Mouse (Mus musculus) midbrain, embryonic 16.5 days (tissue): Measurements from ENCODE around the gene Tmem108. TPM values are rescaled to one million over a fixed set of nuclear protein-coding genes. Genes with fewer than 3 reads are reported as not detected.
A peak's percentile ranks its signal among the peaks of the same experiment; 100 is the strongest.

Source experiments
- ATAC-seq: fragments of 200-750 bp; cut with Nextera tagmentation; 2 replicates; pipeline ENCODE4 v1.8.0; 2017; ENCODE audit warnings: moderate TSS enrichment
- H3K27ac ChIP-seq: fragments of 300-500 bp; sonication (generic); 2 replicates; pipeline ENCODE4 v1.5.1; 2014; ENCODE audit warnings: mild to moderate bottlenecking, low read length, mixed read lengths
- H3K27me3 ChIP-seq: fragments of 300-500 bp; sonication (generic); 2 replicates; pipeline ENCODE4 v1.6.1; 2014; ENCODE audit warnings: low read depth, low read length, mixed read lengths; ENCODE audit not compliant: control insufficient read depth, insufficient read depth
- H3K36me3 ChIP-seq: fragments of 300-500 bp; sonication (generic); 2 replicates; pipeline ENCODE4 v1.6.1; 2014; ENCODE audit warnings: mild to moderate bottlenecking, low read length, moderate library complexity, mixed read lengths; ENCODE audit not compliant: control insufficient read depth, insufficient read depth
- H3K4me1 ChIP-seq: fragments of 300-500 bp; sonication (generic); 2 replicates; pipeline ENCODE4 v1.6.1; 2014; ENCODE audit warnings: mild to moderate bottlenecking, low read length, mixed read lengths; ENCODE audit not compliant: control insufficient read depth, insufficient read depth
- H3K4me2 ChIP-seq: fragments of 300-500 bp; sonication (generic); 2 replicates; pipeline ENCODE4 v1.6.1; 2014; ENCODE audit warnings: mild to moderate bottlenecking, low read length, mixed read lengths
- H3K4me3 ChIP-seq: fragments of 300-500 bp; sonication (generic); 2 replicates; pipeline ENCODE4 v1.5.1; 2014; ENCODE audit warnings: low read depth, mild to moderate bottlenecking, low read length, moderate library complexity, mixed read lengths
- H3K9ac ChIP-seq: fragments of 300-500 bp; sonication (generic); 2 replicates; pipeline ENCODE4 v1.6.1; 2014; ENCODE audit warnings: low read depth, low read length, mixed read lengths
- H3K9me3 ChIP-seq: fragments of 300-500 bp; sonication (generic); replicated peaks from 2 replicates; pipeline ENCODE4 v1.6.1; 2014; ENCODE audit warnings: mild to moderate bottlenecking, low read length, mixed read lengths; ENCODE audit not compliant: control insufficient read depth, poor library complexity, severe bottlenecking
- WGBS: fragments of 180-500 bp; shearing (Covaris S2); extraction: QIAGEN DNeasy Blood & Tissue Kit; methylation state at CpG from one replicate; pipeline ENCODE4 v1.1.7; 2014; 5-methylcytosine and 5-hydroxymethylcytosine counted together
- polyA plus RNA-seq: library from polyadenylated mRNA; unstranded; fragments of >200 nt; fragmentation: Nextera tagmentation; extraction: Ambion mirVana; gene quantifications from 2 replicates; pipeline ENCODE4 v1.2.1, GENCODE M21; 2015

The Tmem108 gene
- polyA plus RNA-seq, 1 experiment from 2014 or later: 28.9 TPM

GRCm38 (mm10) chr9:103459839-103460238 is 301.8 kb downstream of the Tmem108 start:
- ATAC-seq: no peak

GRCm38 (mm10) chr9:103459307-103459706 is 302.3 kb downstream of the Tmem108 start:
- WGBS: 75% methylated on average over 1 of the region's 1 CpGs
- ATAC-seq: no peak
- Histone ChIP-seq H3K27ac (no peak overlapping the region), H3K9me3 (no peaks in the 10 kb centered on the region), H3K9ac (no peak overlapping the region), H3K36me3 (no peaks in the 10 kb centered on the region), H3K4me2 (no peak overlapping the region), H3K4me1 (no peaks in the 10 kb centered on the region), H3K27me3 (no peaks in the 10 kb centered on the region), H3K4me3 (no peak overlapping the region)

More at GRCm38 (mm10) chr9:103459839-103460238, 301.8 kb downstream of the Tmem108 start:
- no peaks in the 10 kb centered on the region for H3K27me3 ChIP-seq
- H3K4me3 ChIP-seq: no peak overlapping the region
- 61% methylated on average over 2 of the region's 2 CpGs for WGBS
- no peaks in the 10 kb centered on the region for H3K36me3 ChIP-seq
- H3K9ac ChIP-seq: no peak overlapping the region
- H3K4me1 ChIP-seq: no peaks in the 10 kb centered on the region
- H3K4me2 ChIP-seq: no peak overlapping the region
- H3K9me3 ChIP-seq: no peaks in the 10 kb centered on the region
- no peak overlapping the region for H3K27ac ChIP-seq

DNA sequence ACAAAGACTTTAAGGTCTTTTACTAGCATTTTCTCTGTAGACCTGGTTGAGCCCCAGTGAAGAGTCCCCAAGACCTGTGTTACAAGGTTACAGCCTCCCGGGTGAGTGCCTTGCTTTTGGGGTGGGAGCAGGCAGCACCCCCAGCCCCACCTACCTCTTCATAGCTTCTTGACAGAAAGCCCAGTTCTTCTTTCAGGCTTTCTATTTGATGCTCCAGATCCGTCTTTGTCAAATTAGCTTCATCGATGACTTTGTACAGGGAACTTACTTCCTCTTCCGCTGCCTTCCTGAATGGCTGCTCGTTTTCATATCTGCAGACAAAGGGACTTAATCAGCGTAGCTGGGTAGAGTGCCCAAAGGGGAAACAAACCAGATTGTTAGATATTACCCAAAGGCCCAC is 312.0 kb downstream of the Tmem108 start:
- Histone ChIP-seq H3K4me2 (no peak overlapping the region), H3K27ac (no peak overlapping the region), H3K9me3 (no peaks in the 10 kb centered on the region), H3K4me3 (no peak overlapping the region), H3K9ac (no peak overlapping the region), H3K36me3 (no peaks in the 10 kb centered on the region), H3K4me1 (no peaks in the 10 kb centered on the region), H3K27me3 (no peaks in the 10 kb centered on the region)
- WGBS: 69% methylated on average over 6 of the region's 6 CpGs
- ATAC-seq: no peak

DNA sequence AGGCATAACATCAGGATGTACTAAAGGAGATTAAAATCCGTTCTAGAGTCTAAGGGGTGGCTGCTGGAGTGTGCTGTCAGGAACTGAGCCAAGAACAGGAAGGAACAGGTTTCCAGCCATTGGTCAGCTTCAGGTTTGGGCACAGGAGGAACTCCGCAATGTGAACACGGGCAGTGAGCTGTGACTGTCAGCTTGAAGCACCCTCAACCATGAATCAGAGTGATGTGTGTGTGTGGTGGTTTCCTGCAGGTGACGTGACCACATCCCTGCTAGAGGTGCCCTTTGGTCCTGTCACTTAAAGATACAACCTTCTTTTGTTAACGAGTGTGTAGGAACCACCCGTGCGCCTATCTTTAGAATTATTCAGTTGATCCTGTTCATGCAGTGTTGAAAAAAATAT is 312.5 kb downstream of the Tmem108 start:
- Histone ChIP-seq H3K9me3 (no peaks in the 10 kb centered on the region), H3K4me1 (peaks cover 4% of the 10 kb centered on the region; the same call in 1 of the 2 replicates), H3K27me3 (no peaks in the 10 kb centered on the region), H3K9ac (no peak overlapping the region), H3K4me3 (no peak overlapping the region), H3K27ac (no peak overlapping the region), H3K4me2 (no peak overlapping the region), H3K36me3 (no peaks in the 10 kb centered on the region)
- 88% methylated on average over 7 of the region's 7 CpGs for WGBS
- no peak for ATAC-seq

DNA sequence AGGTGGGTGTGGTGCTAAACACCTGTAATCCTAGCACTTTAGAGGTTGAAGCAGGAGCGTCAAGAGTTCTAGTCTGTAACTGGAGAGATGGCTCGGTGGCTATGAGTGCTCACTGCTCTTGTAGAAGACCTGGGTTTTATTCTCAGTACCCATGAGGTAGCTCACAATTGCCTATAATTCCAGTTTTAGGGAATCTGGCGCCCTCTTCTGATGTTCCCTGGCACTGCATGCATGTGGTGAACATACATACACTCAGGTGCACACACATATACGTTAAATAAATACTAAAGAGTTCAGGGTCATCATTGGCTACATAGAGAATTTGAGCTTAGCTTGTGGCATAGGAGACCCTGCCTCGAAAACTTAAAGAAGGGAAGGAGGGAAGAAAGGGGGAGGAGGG is 317.0 kb downstream of the Tmem108 start:
- Histone ChIP-seq H3K36me3 (no peaks in the 10 kb centered on the region), H3K4me3 (no peak overlapping the region), H3K27me3 (no peaks in the 10 kb centered on the region), H3K9me3 (no peaks in the 10 kb centered on the region), H3K27ac (peak overlapping the region; percentile 48; the same call in 1 of the 2 replicates), H3K9ac (no peak overlapping the region), H3K4me1 (peaks cover 22% of the 10 kb centered on the region), H3K4me2 (no peak overlapping the region)
- no peak for ATAC-seq
- WGBS: 91% methylated on average over 5 of the region's 5 CpGs

DNA sequence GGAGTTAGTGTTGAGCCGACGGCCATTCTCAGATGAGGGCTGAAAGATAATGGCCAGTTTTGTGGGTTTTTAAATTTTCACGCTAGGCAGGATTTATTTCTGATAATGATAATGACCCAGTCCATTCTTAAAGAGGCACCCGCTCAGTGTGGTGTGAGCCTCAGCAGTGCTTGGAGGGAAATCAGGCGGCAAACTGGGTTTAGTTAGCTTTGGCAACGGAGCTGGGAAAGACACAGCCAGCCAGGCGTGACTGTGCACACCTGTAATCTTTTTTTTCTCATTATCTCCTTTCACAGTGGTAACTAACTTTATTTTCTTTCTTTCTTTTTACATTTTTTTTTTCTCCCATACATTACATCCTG is 317.8 kb downstream of the Tmem108 start:
- Histone ChIP-seq H3K27me3 (no peaks in the 10 kb centered on the region), H3K27ac (peak overlapping the region; percentile 61), H3K4me3 (no peak overlapping the region), H3K9me3 (no peaks in the 10 kb centered on the region), H3K4me1 (peaks cover 22% of the 10 kb centered on the region), H3K4me2 (peak overlapping the region; percentile 27; the same call in 1 of the 2 replicates), H3K36me3 (no peaks in the 10 kb centered on the region), H3K9ac (no peak overlapping the region)
- ATAC-seq: no peak
- 11% methylated on average over 7 of the region's 7 CpGs for WGBS

GRCm38 (mm10) chr9:103443121-103443823 is 318.4 kb downstream of the Tmem108 start:
- H3K4me2 ChIP-seq: peak overlapping the region; percentile 27; the same call in 1 of the 2 replicates
- 11% methylated on average over 13 of the region's 13 CpGs for WGBS
- H3K27me3 ChIP-seq: no peaks in the 10 kb centered on the region
- H3K4me1 ChIP-seq: peaks cover 22% of the 10 kb centered on the region
- H3K36me3 ChIP-seq: no peaks in the 10 kb centered on the region
- peak overlapping the region; percentile 61 for H3K27ac ChIP-seq
- peak; percentile 71 for ATAC-seq
- H3K9ac ChIP-seq: no peak overlapping the region
- H3K9me3 ChIP-seq: no peaks in the 10 kb centered on the region
- H3K4me3 ChIP-seq: no peak overlapping the region

DNA sequence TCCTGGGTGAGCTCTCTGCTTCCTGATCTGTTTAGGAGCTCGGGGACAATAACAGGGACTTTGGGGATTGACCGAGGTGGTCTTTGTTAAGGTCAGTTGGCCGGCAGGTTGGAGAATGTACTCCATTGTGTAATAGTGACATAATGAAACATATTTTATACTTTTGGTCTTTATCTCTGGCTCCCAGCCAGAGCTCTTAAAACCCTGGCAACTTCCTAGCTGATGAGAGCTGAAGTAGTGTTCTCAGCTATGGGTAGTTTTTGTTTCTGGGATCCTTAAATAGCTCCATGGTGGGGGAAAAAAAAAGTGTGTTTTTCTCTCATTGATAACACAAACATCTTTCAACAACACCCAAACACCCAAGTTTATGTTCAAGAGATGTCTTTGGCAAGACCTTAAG is 321.0 kb downstream of the Tmem108 start:
- Histone ChIP-seq H3K27me3 (no peaks in the 10 kb centered on the region), H3K9ac (no peak overlapping the region), H3K4me2 (no peak overlapping the region), H3K4me1 (peaks cover 22% of the 10 kb centered on the region), H3K27ac (no peak overlapping the region), H3K36me3 (no peaks in the 10 kb centered on the region), H3K4me3 (no peak overlapping the region), H3K9me3 (no peaks in the 10 kb centered on the region)
- 58% methylated on average over 3 of the region's 3 CpGs for WGBS
- ATAC-seq: no peak

DNA sequence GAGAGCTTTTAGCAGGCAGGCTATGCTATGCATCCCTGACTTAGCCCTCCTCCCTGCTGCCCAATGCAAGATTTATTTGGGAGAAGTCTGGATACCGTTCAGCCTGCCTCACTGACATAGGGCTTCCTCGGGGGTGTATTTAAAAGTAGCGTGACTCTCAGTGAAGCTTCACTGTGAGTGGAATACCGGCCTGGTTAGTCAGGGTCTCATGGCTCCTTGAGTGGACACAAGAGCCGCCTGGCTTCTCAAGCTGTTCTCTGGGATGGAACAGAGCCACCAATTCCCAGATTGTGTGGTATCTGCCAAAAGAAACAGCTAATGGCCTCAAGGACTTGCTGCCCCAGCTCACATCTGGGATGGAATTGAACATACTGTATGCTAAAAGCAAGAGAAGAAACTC is 324.5 kb downstream of the Tmem108 start:
- 76% methylated on average over 5 of the region's 5 CpGs for WGBS
- no peak for ATAC-seq

More for the DNA sequence above, 324.5 kb downstream of the Tmem108 start:
- H3K4me3 ChIP-seq: no peak overlapping the region
- H3K4me1 ChIP-seq: peaks cover 4% of the 10 kb centered on the region; the same call in 1 of the 2 replicates
- H3K4me2 ChIP-seq: no peak overlapping the region
- no peak overlapping the region for H3K9ac ChIP-seq
- no peaks in the 10 kb centered on the region for H3K36me3 ChIP-seq
- H3K27me3 ChIP-seq: no peaks in the 10 kb centered on the region
- no peaks in the 10 kb centered on the region for H3K9me3 ChIP-seq
- no peak overlapping the region for H3K27ac ChIP-seq
